In genomic region chr4:142212425-142212824, GRCm38 (mm10) we compare ENCODE assay signal across 12 mouse cellular contexts. TPM values are rescaled to one million over a fixed set of nuclear protein-coding genes. Genes with fewer than 3 reads are reported as not detected.
DNase-seq lines count a peak whose midpoint lies in the region; ATAC-seq lines count a peak whose summit lies in the region.
"Had no signal": no experiment of that assay in that cellular context is flagged by ENCODE, and none has a peak within 500 bp of the region (broad histone marks: within the 10 kb centered on the region; RNA-seq: fewer than 3 reads in every experiment).

No protein-coding gene starts in this region.

- no peak overlapping the region for H3K27ac ChIP-seq in hindbrain, embryonic 16.5 days (ENCODE audit: low read depth, low read length)
- H3K27ac ChIP-seq: hindbrain, embryonic 14.5 days had no signal

- H3K4me2 ChIP-seq in hindbrain, embryonic 16.5 days (ENCODE audit: low read length) = no peak overlapping the region
- H3K4me2 ChIP-seq: hindbrain, embryonic 14.5 days; liver, embryonic 11.5 days had no signal

- no peaks in the 10 kb centered on the region for H3K27me3 ChIP-seq in hindbrain, embryonic 16.5 days (replicated peaks; ENCODE audit: control insufficient read depth, insufficient read depth, low read length)

- no peak overlapping the region for H3K9ac ChIP-seq in hindbrain, embryonic 16.5 days (ENCODE audit: low read depth, low read length)
- H3K9ac ChIP-seq: hindbrain, embryonic 14.5 days had no signal

- ATAC-seq in hindbrain, embryonic 16.5 days = no peak

- peak; percentile 80 for DNase-seq in kidney, adult 18-20 months
- no peak for DNase-seq in kidney, postnatal 4 days
- peak; percentile 31 for DNase-seq in cerebellum, adult 11 months
- peak; percentile 63 for DNase-seq in cerebellum, adult 9-11 months
- DNase-seq in kidney, postnatal 10 days = peak; percentile 65
- no peak for DNase-seq in spleen, postnatal 36 days (ENCODE audit: low spot score in 2 of 2)
- no peak for DNase-seq in thymus, postnatal 0 days (ENCODE audit: low spot score)
- DNase-seq: adrenal gland, adult 2 months had no signal

- peaks cover 14% of the 10 kb centered on the region for H3K4me1 ChIP-seq in hindbrain, embryonic 16.5 days (ENCODE audit: control insufficient read depth, insufficient read depth, low read depth, low read length)

- no peaks in the 10 kb centered on the region for H3K36me3 ChIP-seq in hindbrain, embryonic 16.5 days (ENCODE audit: control insufficient read depth, insufficient read depth, low read length)

- no peak overlapping the region for H3K4me3 ChIP-seq in hindbrain, embryonic 16.5 days (ENCODE audit: low read length)

- no peaks in the 10 kb centered on the region for H3K9me3 ChIP-seq in hindbrain, embryonic 16.5 days (ENCODE audit: control insufficient read depth, low read length)

- 88% methylated on average over 9 of the region's 9 CpGs for WGBS in hindbrain, embryonic 16.5 days

RNA-seq across cellular contexts. Expression of gene Kazn, which starts 26.8 kb away (rescaled TPM):
- polyA plus RNA-seq in thymus, postnatal 0 days (2015; fragmentation: Nextera tagmentation; extraction: Ambion mirVana) = 7.2 TPM in 2 replicates
- polyA plus RNA-seq in hindbrain, embryonic 16.5 days (2015; fragmentation: Nextera tagmentation; extraction: Ambion mirVana) = 26.4 and 27.1 TPM in 2 replicates
- polyA plus RNA-seq: C2C12 had no signal

Comparison
In these comparisons a context has a peak if more than half of its experiments do, and no peak if none do; other contexts are left out.
1. DNase-seq: peak in kidney, adult 18-20 months (single experiment), cerebellum, adult 11 months (single experiment), cerebellum, adult 9-11 months (single experiment) and kidney, postnatal 10 days (single experiment); none in kidney, postnatal 4 days (0 of 2), spleen, postnatal 36 days (0 of 2) and thymus, postnatal 0 days (single experiment).